ENCODE assay signal across 11 mouse cellular contexts in the genomic region with DNA sequence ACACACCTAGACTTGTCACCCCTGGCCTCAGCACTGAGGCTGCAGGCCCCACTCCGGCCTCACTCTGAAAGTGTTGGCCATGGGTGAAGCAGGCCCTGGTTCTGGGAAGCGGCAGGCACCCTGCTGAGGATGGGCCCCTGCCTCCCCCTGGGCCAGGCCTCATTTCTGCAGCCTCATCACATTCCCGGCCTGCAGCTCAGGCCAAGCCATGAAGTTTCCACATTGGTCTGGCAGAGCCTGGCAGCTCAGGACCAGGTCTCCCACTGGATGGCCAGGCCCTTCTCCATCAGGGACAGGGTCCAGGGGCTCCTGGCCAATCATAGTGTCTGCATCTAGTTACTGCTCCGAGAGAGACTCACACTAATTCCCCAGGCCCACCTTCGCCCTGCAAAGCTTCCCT. TPM values are rescaled to one million over a fixed set of nuclear protein-coding genes. Genes with fewer than 3 reads are reported as not detected.
DNase-seq lines count a peak whose midpoint lies in the region; ATAC-seq lines count a peak whose summit lies in the region.
"Had no signal": no experiment of that assay in that cellular context is flagged by ENCODE, and none has a peak within 500 bp of the region (broad histone marks: within the 10 kb centered on the region; RNA-seq: fewer than 3 reads in every experiment).

No protein-coding gene starts in this region.

- ATAC-seq in heart, embryonic 11.5 days (replicated peaks; ENCODE audit: insufficient number of reproducible peaks, low FRiP score, low TSS enrichment): no peak
- ATAC-seq in hindbrain, embryonic 13.5 days (ENCODE audit: low FRiP score): peak; percentile 22; the same call in 1 of the 2 replicates
- peak; percentile 21; the same call in 1 of the 2 replicates for ATAC-seq in midbrain, embryonic 16.5 days
- ATAC-seq: CD4-positive, CD25-positive, alpha-beta regulatory T cell, adult 4 months had no signal

- no peaks in the 10 kb centered on the region for H3K27me3 ChIP-seq in heart, embryonic 11.5 days (ENCODE audit: control insufficient read depth, insufficient read depth, low read length)
- peaks cover 2% of the 10 kb centered on the region for H3K27me3 ChIP-seq in embryonic facial prominence, embryonic 10.5 days (replicated peaks; ENCODE audit: low read depth, poor library complexity, severe bottlenecking)
- 0 out of 2 replicates have a peak, but pooled peaks cover 8% of the 10 kb centered on the region for H3K27me3 ChIP-seq in hindbrain, embryonic 13.5 days
- no peaks in the 10 kb centered on the region for H3K27me3 ChIP-seq in midbrain, embryonic 16.5 days (ENCODE audit: control insufficient read depth, insufficient read depth, low read depth, low read length)

- no peaks in the 10 kb centered on the region for H3K36me3 ChIP-seq in heart, embryonic 11.5 days (ENCODE audit: control insufficient read depth, insufficient read depth, low read length)
- H3K36me3 ChIP-seq in embryonic facial prominence, embryonic 10.5 days (replicated peaks): no peaks in the 10 kb centered on the region
- no peaks in the 10 kb centered on the region for H3K36me3 ChIP-seq in hindbrain, embryonic 13.5 days
- H3K36me3 ChIP-seq in midbrain, embryonic 16.5 days (ENCODE audit: control insufficient read depth, insufficient read depth, low read length): no peaks in the 10 kb centered on the region

- H3K9me3 ChIP-seq in heart, embryonic 11.5 days (replicated peaks; ENCODE audit: control insufficient read depth, low read length): no peaks in the 10 kb centered on the region
- H3K9me3 ChIP-seq in embryonic facial prominence, embryonic 10.5 days: no peaks in the 10 kb centered on the region
- no peaks in the 10 kb centered on the region for H3K9me3 ChIP-seq in hindbrain, embryonic 13.5 days
- no peaks in the 10 kb centered on the region for H3K9me3 ChIP-seq in midbrain, embryonic 16.5 days (replicated peaks; ENCODE audit: control insufficient read depth, low read length, poor library complexity, severe bottlenecking)

- DNase-seq in heart, adult 9 months (ENCODE audit: low spot score in 2 of 2): no peak
- DNase-seq in embryonic facial prominence, embryonic 10.5 days (ENCODE audit: low spot score): no peak
- no peak for DNase-seq in thymus, adult 18-20 months
- no peak for DNase-seq in retina, postnatal 1 day
- DNase-seq in thymus, postnatal 0 days (ENCODE audit: low spot score): no peak
- DNase-seq: cerebellum, postnatal 14 days; right cerebral cortex, postnatal 25 days had no signal

- WGBS in heart, embryonic 11.5 days (ENCODE audit: insufficient replicate concordance): 50% methylated on average over 5 of the region's 5 CpGs
- 59% methylated on average over 5 of the region's 5 CpGs for WGBS in embryonic facial prominence, embryonic 10.5 days
- WGBS in hindbrain, embryonic 13.5 days: 41% methylated on average over 5 of the region's 5 CpGs
- whole genome bisulfite sequencing in midbrain, embryonic 16.5 days: 43% methylated on average over 5 of the region's 5 CpGs

- H3K4me2 ChIP-seq in heart, embryonic 11.5 days: no peak overlapping the region
- H3K4me2 ChIP-seq in hindbrain, embryonic 13.5 days: no peak overlapping the region
- no peak overlapping the region for H3K4me2 ChIP-seq in midbrain, embryonic 16.5 days (ENCODE audit: low read length)

- H3K4me3 ChIP-seq in heart, embryonic 11.5 days (ENCODE audit: low read depth, low read length): no peak overlapping the region
- H3K4me3 ChIP-seq in embryonic facial prominence, embryonic 10.5 days: no peak overlapping the region
- no peak overlapping the region for H3K4me3 ChIP-seq in hindbrain, embryonic 13.5 days
- H3K4me3 ChIP-seq in midbrain, embryonic 16.5 days (ENCODE audit: low read depth, low read length): no peak overlapping the region

- 0 out of 2 replicates have a peak overlapping the region, but pooled peaks have one; percentile 43 for H3K9ac ChIP-seq in heart, embryonic 11.5 days (ENCODE audit: low read depth, low read length)
- peak overlapping the region; percentile 51; the same call in 1 of the 2 replicates for H3K9ac ChIP-seq in hindbrain, embryonic 13.5 days
- peak overlapping the region; percentile 34; the same call in 1 of the 2 replicates for H3K9ac ChIP-seq in midbrain, embryonic 16.5 days (ENCODE audit: low read depth, low read length)

- H3K27ac ChIP-seq in heart, embryonic 11.5 days (ENCODE audit: low read depth, low read length): no peak overlapping the region
- H3K27ac ChIP-seq in embryonic facial prominence, embryonic 10.5 days (replicated peaks): peak overlapping the region; percentile 82
- H3K27ac ChIP-seq in hindbrain, embryonic 13.5 days: peak overlapping the region; percentile 78
- H3K27ac ChIP-seq in midbrain, embryonic 16.5 days (ENCODE audit: low read length): peak overlapping the region; percentile 57

- H3K4me1 ChIP-seq in heart, embryonic 11.5 days (ENCODE audit: control insufficient read depth, insufficient read depth, low read length): peaks cover 29% of the 10 kb centered on the region
- peaks cover 60% of the 10 kb centered on the region for H3K4me1 ChIP-seq in embryonic facial prominence, embryonic 10.5 days
- H3K4me1 ChIP-seq in hindbrain, embryonic 13.5 days (replicated peaks): peaks cover 41% of the 10 kb centered on the region
- peaks cover 15% of the 10 kb centered on the region for H3K4me1 ChIP-seq in midbrain, embryonic 16.5 days (ENCODE audit: control insufficient read depth, insufficient read depth, low read length)

RNA-seq across cellular contexts. Expression of a gene that starts 33.3 kb away (rescaled TPM):
- polyA plus RNA-seq in heart, embryonic 11.5 days (2014; fragmentation: Nextera tagmentation; extraction: Ambion mirVana): 1.00 and 1.0 TPM in 2 replicates
- 0.28 and 0.44 TPM in 2 replicates for polyA plus RNA-seq in embryonic facial prominence, embryonic 10.5 days (2016; fragmentation: Nextera tagmentation; extraction: Ambion mirVana)
- polyA plus RNA-seq in hindbrain, embryonic 13.5 days (2015; fragmentation: Nextera tagmentation; extraction: Ambion mirVana): 11.7 and 12.7 TPM in 2 replicates
- 39.5 and 50.1 TPM in 2 replicates for polyA plus RNA-seq in midbrain, embryonic 16.5 days (2015; fragmentation: Nextera tagmentation; extraction: Ambion mirVana)
- polyA plus RNA-seq in thymus, postnatal 0 days (2015; fragmentation: Nextera tagmentation; extraction: Ambion mirVana): 0.25 TPM in 1 of 2 replicates, not detected in the other
- polyA plus RNA-seq: CD4-positive, CD25-positive, alpha-beta regulatory T cell, adult 4 months had no signal

RNA-seq across cellular contexts. Expression of a gene that starts 33.7 kb away (rescaled TPM):
- 3.1 and 3.6 TPM in 2 replicates for polyA plus RNA-seq in heart, embryonic 11.5 days (2014; fragmentation: Nextera tagmentation; extraction: Ambion mirVana)
- 2.4 and 3.0 TPM in 2 replicates for polyA plus RNA-seq in embryonic facial prominence, embryonic 10.5 days (2016; fragmentation: Nextera tagmentation; extraction: Ambion mirVana)
- polyA plus RNA-seq in hindbrain, embryonic 13.5 days (2015; fragmentation: Nextera tagmentation; extraction: Ambion mirVana): 1.5 and 1.8 TPM in 2 replicates
- polyA plus RNA-seq in midbrain, embryonic 16.5 days (2015; fragmentation: Nextera tagmentation; extraction: Ambion mirVana): 0.94 and 1.0 TPM in 2 replicates
- 0.55 and 0.58 TPM in 2 replicates for polyA plus RNA-seq in thymus, postnatal 0 days (2015; fragmentation: Nextera tagmentation; extraction: Ambion mirVana)
